In genomic region chr13:101550526-101550925, GRCm38 (mm10) we compare ENCODE assay signal across 24 mouse cellular contexts.
DNase-seq lines count a peak whose midpoint lies in the region; ATAC-seq lines count a peak whose summit lies in the region.
"Had no signal": no experiment of that assay in that cellular context is flagged by ENCODE, and none has a peak within 500 bp of the region (broad histone marks: within the 10 kb centered on the region; RNA-seq: fewer than 3 reads in every experiment).

No protein-coding gene starts in this region.

- no peaks in the 10 kb centered on the region for H3K9me3 ChIP-seq in forebrain, embryonic 14.5 days (replicated peaks; ENCODE audit: control insufficient read depth, low read length)
- no peaks in the 10 kb centered on the region for H3K9me3 ChIP-seq in forebrain, embryonic 13.5 days (replicated peaks)
- no peaks in the 10 kb centered on the region for H3K9me3 ChIP-seq in liver, embryonic 15.5 days (replicated peaks)
- H3K9me3 ChIP-seq in midbrain, embryonic 11.5 days (ENCODE audit: control insufficient read depth, low read length): no peaks in the 10 kb centered on the region
- H3K9me3 ChIP-seq: G1E; hindbrain, embryonic 10.5 days; limb, embryonic 10.5 days; megakaryocyte, embryonic 14.5 days; midbrain, embryonic 15.5 days had no signal

- no peak overlapping the region for H3K9ac ChIP-seq in forebrain, embryonic 14.5 days (ENCODE audit: low read length)
- H3K9ac ChIP-seq in forebrain, embryonic 13.5 days: no peak overlapping the region
- peak overlapping the region; percentile 55; the same call in 1 of the 2 replicates for H3K9ac ChIP-seq in liver, embryonic 15.5 days
- no peak overlapping the region for H3K9ac ChIP-seq in midbrain, embryonic 11.5 days (ENCODE audit: low read length)
- H3K9ac ChIP-seq: forebrain, postnatal 0 days; midbrain, embryonic 15.5 days had no signal

- no peaks in the 10 kb centered on the region for H3K27me3 ChIP-seq in forebrain, embryonic 14.5 days (replicated peaks; ENCODE audit: control insufficient read depth, insufficient read depth, low read length)
- H3K27me3 ChIP-seq in forebrain, embryonic 13.5 days: no peaks in the 10 kb centered on the region
- H3K27me3 ChIP-seq in liver, embryonic 15.5 days: no peaks in the 10 kb centered on the region
- no peaks in the 10 kb centered on the region for H3K27me3 ChIP-seq in midbrain, embryonic 11.5 days (ENCODE audit: control insufficient read depth, insufficient read depth, low read length)
- H3K27me3 ChIP-seq: megakaryocyte, embryonic 14.5 days; midbrain, embryonic 15.5 days had no signal

- peak; percentile 30 for DNase-seq in forebrain, embryonic 14.5 days (ENCODE audit: low spot score)
- peak; percentile 82 for DNase-seq in cerebellum, adult 9-11 months
- no peak for DNase-seq in spleen, postnatal 36 days (ENCODE audit: low spot score in 2 of 2)
- DNase-seq in midbrain, embryonic 11.5 days (ENCODE audit: low spot score, missing footprints): no peak
- DNase-seq in T-cell, adult 2 months (ENCODE audit: low spot score): no peak
- DNase-seq: forebrain, postnatal 0 days; gastrocnemius, postnatal 36 days; kidney, adult 8-10 months; kidney, postnatal 36 days; lung, postnatal 14 days; right cerebral cortex, postnatal 14 days; spleen, adult 18-20 months; thymus, postnatal 36 days had no signal

- H3K4me2 ChIP-seq in forebrain, embryonic 14.5 days (ENCODE audit: low read length): no peak overlapping the region
- H3K4me2 ChIP-seq in forebrain, embryonic 13.5 days: no peak overlapping the region
- peak overlapping the region; percentile 62 for H3K4me2 ChIP-seq in liver, embryonic 15.5 days
- no peak overlapping the region for H3K4me2 ChIP-seq in midbrain, embryonic 11.5 days
- H3K4me2 ChIP-seq: midbrain, embryonic 15.5 days had no signal

- WGBS in forebrain, embryonic 14.5 days: 63% methylated on average over 5 of the region's 5 CpGs
- WGBS in forebrain, embryonic 13.5 days: 67% methylated on average over 5 of the region's 5 CpGs
- 71% methylated on average over 5 of the region's 5 CpGs for WGBS in liver, embryonic 15.5 days (ENCODE audit: insufficient replicate concordance)
- 69% methylated on average over 5 of the region's 5 CpGs for WGBS in midbrain, embryonic 11.5 days

- no peaks in the 10 kb centered on the region for H3K36me3 ChIP-seq in forebrain, embryonic 14.5 days (ENCODE audit: control insufficient read depth, insufficient read depth, low read length)
- H3K36me3 ChIP-seq in forebrain, embryonic 13.5 days (ENCODE audit: poor library complexity, severe bottlenecking): no peaks in the 10 kb centered on the region
- no peaks in the 10 kb centered on the region for H3K36me3 ChIP-seq in liver, embryonic 15.5 days (replicated peaks)
- no peaks in the 10 kb centered on the region for H3K36me3 ChIP-seq in midbrain, embryonic 11.5 days (ENCODE audit: control insufficient read depth, insufficient read depth, low read length)
- H3K36me3 ChIP-seq: G1E; hindbrain, embryonic 10.5 days; limb, embryonic 10.5 days; midbrain, embryonic 15.5 days had no signal

- no peaks in the 10 kb centered on the region for H3K4me1 ChIP-seq in forebrain, embryonic 14.5 days (ENCODE audit: control insufficient read depth, insufficient read depth, low read length)
- peaks cover 3% of the 10 kb centered on the region; the same call in 1 of the 2 replicates for H3K4me1 ChIP-seq in forebrain, embryonic 13.5 days
- peaks cover 19% of the 10 kb centered on the region; the same call in 1 of the 2 replicates for H3K4me1 ChIP-seq in brown adipose tissue, adult 24 weeks (ENCODE audit: control insufficient read depth, insufficient read depth, insufficient read length, low read length)
- H3K4me1 ChIP-seq in liver, embryonic 15.5 days (replicated peaks): peaks cover 85% of the 10 kb centered on the region
- H3K4me1 ChIP-seq in midbrain, embryonic 11.5 days (ENCODE audit: control insufficient read depth, insufficient read depth, low read length): peaks cover 3% of the 10 kb centered on the region; the same call in 1 of the 2 replicates
- H3K4me1 ChIP-seq: midbrain, embryonic 15.5 days had no signal

- H3K27ac ChIP-seq in forebrain, embryonic 14.5 days (ENCODE audit: low read depth, low read length): no peak overlapping the region
- no peak overlapping the region for H3K27ac ChIP-seq in forebrain, embryonic 13.5 days
- H3K27ac ChIP-seq in brown adipose tissue, adult 24 weeks (replicated peaks; ENCODE audit: low read depth, low read length): peak overlapping the region; percentile 32; the same call in 1 of the 2 replicates
- H3K27ac ChIP-seq in liver, embryonic 15.5 days (replicated peaks): peak overlapping the region; percentile 98
- H3K27ac ChIP-seq in midbrain, embryonic 11.5 days (ENCODE audit: low read depth, low read length): no peak overlapping the region
- H3K27ac ChIP-seq: hindbrain, embryonic 10.5 days; left cerebral cortex, adult 2 months; limb, embryonic 10.5 days; midbrain, embryonic 15.5 days had no signal

- no peak overlapping the region for H3K4me3 ChIP-seq in forebrain, embryonic 14.5 days (ENCODE audit: low read depth, low read length)
- H3K4me3 ChIP-seq in forebrain, embryonic 13.5 days: no peak overlapping the region
- H3K4me3 ChIP-seq in brown adipose tissue, adult 24 weeks (ENCODE audit: insufficient read depth, low read depth, low read length): no peak overlapping the region
- H3K4me3 ChIP-seq in liver, embryonic 15.5 days (replicated peaks): no peak overlapping the region
- H3K4me3 ChIP-seq in midbrain, embryonic 11.5 days (ENCODE audit: low read depth, low read length): no peak overlapping the region
- H3K4me3 ChIP-seq: hindbrain, embryonic 10.5 days; left cerebral cortex, adult 2 months; limb, embryonic 10.5 days; midbrain, embryonic 15.5 days; myocyte had no signal

- ATAC-seq in forebrain, embryonic 14.5 days: no peak
- ATAC-seq in forebrain, embryonic 13.5 days: no peak
- no peak for ATAC-seq in liver, embryonic 15.5 days (ENCODE audit: insufficient read depth)
- no peak for ATAC-seq in midbrain, embryonic 11.5 days (ENCODE audit: low FRiP score)
- ATAC-seq: forebrain, postnatal 0 days; inflammation-experienced regulatory T-cells, adult 6 months; midbrain, embryonic 15.5 days had no signal

Comparison
In these comparisons a context has a peak if more than half of its experiments do, and no peak if none do; other contexts are left out.
1. DNase-seq: peak in forebrain, embryonic 14.5 days (single experiment) and cerebellum, adult 9-11 months (single experiment); none in spleen, postnatal 36 days (0 of 2), midbrain, embryonic 11.5 days (single experiment) and T-cell, adult 2 months (single experiment).
2. H3K27ac ChIP-seq: peak in brown adipose tissue, adult 24 weeks (single experiment) and liver, embryonic 15.5 days (single experiment); none in forebrain, embryonic 14.5 days (single experiment), forebrain, embryonic 13.5 days (single experiment) and midbrain, embryonic 11.5 days (single experiment).